Mouse (Mus musculus) naive thymus-derived CD4-positive, alpha-beta T cell, adult 2 months (primary cell): ENCODE data around the gene Ldlrad3.

Experiments used
- DNase-seq: peaks from one replicate; pipeline ENCODE4 v3.0.0-alpha.2; 2011; ENCODE audit warnings: low read depth

The Ldlrad3 gene

DNA sequence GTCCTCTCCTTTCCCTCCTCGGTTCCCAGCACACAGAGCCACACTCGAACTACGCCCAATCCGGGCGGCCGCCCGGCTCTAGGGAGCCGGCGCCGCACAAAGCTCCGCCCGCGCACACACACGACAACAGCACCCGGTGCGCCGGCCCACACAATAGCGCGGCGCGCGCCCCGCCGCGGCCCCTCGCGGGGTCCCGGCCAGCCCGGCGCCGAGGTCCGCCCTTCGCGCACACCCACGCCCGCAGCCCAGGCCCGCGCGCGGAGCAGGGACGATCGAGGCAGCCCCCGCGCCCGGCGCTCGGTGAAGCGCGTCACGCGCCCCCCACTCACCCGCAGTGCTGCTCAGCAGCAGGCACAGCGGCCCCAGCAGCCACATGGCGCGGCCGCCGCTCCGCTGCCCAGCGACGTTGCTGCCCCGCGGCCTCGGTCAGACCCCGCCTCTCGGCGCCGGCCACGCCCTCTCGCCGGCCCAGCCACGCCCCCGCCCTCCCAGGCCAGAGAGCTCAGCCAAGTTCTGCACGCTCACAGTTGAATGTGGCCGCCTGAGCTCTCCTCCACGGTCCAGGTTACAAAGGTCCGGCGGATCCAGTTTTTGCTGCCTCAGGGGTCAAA, at the start of gene Ldlrad3:
Gene Ldlrad3 (minus strand): TSS at position 435 of the 611 bp plus-strand sequence.
- DNase-seq, result peak; percentile 71

- no peak for DNase-seq
These were observed 45.3 kb upstream of the Ldlrad3 start for GRCm38 (mm10) chr2:102231470-102231869.

DNA sequence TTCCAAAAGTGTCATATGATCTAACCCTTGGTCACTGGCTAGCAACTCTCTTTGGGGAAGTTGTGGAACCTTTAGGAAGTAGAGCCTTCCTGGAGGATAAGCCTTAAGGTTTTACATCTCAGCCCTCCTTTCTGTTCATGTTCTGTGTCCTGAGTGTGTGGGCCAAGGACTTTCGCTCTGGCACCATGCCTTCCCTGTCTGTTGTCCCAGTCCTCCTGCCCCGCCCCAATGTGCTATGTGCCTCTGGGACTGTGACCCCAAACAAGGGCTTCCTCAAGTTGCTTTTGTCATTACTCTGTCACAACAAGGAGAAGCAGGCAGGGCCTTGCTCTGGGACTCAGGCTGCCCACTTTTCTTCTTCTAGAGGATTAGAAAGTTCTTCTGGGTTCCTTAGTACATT, 42.9 kb upstream of the Ldlrad3 start:
- no peak for DNase-seq

DNA sequence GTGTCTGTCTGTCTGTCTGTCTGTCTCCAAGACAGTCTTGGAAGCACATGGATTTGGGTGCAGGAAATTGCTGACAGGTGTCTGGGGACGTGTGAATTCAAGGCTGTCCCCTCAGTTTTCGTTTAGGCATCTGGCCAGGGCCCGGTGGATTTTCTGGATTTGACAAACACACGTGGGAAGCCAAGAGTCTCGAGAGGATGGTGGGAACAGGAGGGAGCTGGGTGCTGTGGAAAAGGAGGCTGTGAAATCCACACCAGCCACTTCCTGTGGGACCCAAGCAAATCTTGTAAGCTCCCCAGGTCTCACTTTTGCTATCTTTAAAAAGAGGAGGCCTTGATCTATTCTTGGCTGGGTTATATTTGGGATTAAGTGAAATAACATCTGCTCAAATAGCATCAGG, 42.1 kb upstream of the Ldlrad3 start:
- DNase-seq, result no peak

GRCm38 (mm10) chr2:102227839-102228238, 41.7 kb upstream of the Ldlrad3 start:
- DNase-seq, result no peak

DNA sequence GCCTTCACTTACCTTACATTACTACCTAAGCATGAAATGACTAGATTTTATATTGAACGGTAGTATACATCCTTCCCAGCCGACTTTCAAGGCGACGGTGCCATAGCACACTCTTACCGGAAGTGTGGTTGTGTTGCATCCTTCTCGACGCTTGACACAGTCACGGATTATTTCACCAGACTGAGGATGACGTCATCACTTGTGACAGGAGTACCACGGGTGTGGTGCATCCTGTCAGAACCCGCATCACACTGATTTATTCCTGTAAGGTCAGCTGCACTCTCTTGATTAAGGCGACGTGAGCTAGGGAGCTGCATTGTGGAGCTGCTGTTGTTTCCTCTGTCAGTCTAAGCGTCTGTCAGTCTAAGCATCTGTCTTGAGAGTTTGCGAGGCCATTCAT, 40.1 kb upstream of the Ldlrad3 start:
- no peak for DNase-seq

GRCm38 (mm10) chr2:102223355-102224128, 37.4 kb upstream of the Ldlrad3 start:
- no peak for DNase-seq

DNA sequence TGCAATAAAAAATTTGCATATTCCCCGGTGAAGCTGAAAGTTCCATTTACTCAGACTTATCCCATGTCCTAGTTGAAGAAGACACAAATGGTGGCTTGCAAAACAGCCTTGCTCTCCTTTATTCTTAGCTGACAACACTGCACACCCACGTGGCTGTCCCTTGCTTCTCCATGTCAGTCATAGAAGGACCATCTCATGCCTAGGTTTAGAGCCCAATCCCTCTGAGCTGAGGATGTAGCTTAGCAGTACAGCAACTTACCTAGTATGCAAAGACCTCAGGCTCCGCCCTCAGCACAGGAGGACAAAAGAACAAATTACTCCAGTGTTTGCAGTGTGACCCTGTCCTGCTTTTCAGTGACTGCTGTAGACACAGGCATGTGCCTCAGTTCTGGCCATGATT, 36.6 kb upstream of the Ldlrad3 start:
- no peak for DNase-seq

- no peak for DNase-seq
These were observed 30.6 kb upstream of the Ldlrad3 start for GRCm38 (mm10) chr2:102216817-102217216.

DNA sequence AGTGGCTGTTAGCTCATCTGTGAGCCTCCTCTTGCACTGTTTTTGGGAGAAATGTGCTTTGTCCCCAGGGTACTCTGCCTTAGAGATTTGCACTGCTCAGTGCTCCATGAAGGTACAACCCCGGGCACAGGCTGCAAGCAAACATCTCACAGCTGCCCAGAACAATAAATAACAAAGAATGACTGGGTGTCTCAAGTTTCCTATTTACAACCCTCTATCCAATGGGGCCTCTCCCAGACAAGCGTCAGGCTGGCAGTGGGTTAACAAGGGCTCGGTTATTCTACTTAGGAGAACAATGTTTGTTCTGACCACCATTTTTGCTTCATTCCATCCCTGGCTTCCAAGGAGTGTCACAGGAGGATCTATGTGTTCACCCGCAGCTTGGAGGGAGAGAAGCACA, 25.9 kb upstream of the Ldlrad3 start:
- no peak for DNase-seq

DNA sequence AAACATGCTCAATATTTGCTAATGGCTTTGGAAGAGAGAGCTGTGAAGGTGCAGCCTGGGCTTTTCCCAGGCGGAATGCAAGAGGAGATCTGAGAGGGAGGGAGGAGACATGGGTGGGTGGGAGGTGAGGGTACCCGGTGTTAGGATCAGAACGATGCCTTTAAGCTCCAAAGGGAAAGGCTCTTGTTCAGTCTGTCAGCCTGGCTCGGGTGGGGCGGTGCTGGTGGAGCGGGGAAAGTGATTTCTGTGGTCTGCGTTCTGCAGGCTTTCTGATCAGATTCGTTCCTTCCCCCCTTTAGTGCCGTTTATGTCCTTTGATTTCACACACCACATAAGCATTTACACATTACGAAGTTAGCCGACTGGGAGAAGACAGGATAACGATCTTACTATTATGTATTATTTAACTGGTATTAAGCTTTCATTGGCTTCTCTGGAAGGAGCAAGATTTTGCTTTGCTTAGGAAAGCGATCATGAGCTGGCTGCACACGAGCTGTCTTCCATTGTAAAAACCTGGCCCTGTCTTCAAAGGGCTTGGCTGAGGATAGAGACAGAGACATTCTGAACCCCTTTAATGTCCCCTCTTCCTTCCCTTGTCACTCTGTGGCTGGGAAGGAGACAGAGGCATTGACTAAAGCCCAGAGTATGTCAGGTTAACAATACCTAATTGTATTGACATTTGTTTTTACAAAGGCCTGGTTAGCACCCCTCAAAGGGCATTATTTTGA, 19.7 kb upstream of the Ldlrad3 start:
- no peak for DNase-seq

DNA sequence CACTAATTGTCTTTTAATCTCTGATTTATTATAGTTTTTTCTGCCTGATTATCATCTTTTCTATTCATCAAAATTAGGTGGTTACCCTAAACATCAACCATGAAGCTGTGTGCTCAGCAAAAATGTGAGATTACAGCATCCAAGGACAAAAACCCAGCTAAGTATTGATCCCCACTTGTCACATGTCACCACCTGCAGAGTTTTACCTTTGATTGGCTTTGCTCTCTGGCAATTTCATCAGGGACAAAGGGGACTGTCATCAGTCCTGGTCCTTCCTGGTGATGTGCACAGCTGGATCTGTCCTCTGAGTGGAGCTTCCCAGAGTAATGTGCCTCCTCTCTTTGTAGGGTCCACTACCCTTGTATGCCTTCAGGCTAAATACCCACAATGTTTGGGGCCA, 17.3 kb upstream of the Ldlrad3 start:
- DNase-seq, result no peak

- DNase-seq, result no peak
These were observed 16.1 kb upstream of the Ldlrad3 start for GRCm38 (mm10) chr2:102202211-102202770.

- DNase-seq, result no peak
These were observed 15.2 kb upstream of the Ldlrad3 start for GRCm38 (mm10) chr2:102201198-102201948.

DNA sequence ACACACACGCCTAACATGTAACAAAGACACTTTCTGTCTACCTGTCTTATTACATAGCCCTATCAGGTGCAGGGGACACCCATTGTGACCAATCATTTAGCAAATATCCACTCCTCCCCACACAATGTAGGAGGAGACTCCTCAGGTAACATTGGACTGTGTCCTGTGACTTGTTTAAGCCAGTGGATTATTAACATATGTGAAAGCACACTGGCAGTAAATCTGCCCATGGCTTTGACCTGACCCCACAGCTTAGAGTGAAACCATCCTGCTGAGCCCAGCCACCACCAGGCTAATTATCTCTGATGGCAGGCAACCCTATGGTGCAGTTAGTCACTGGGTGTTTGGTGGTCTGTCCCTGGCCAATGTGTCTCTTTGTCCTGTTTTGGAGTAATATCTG, 11.1 kb upstream of the Ldlrad3 start:
- no peak for DNase-seq

GRCm38 (mm10) chr2:102196709-102197108, 10.5 kb upstream of the Ldlrad3 start:
- no peak for DNase-seq

GRCm38 (mm10) chr2:102195494-102195893, 9.3 kb upstream of the Ldlrad3 start:
- DNase-seq, result no peak

DNA sequence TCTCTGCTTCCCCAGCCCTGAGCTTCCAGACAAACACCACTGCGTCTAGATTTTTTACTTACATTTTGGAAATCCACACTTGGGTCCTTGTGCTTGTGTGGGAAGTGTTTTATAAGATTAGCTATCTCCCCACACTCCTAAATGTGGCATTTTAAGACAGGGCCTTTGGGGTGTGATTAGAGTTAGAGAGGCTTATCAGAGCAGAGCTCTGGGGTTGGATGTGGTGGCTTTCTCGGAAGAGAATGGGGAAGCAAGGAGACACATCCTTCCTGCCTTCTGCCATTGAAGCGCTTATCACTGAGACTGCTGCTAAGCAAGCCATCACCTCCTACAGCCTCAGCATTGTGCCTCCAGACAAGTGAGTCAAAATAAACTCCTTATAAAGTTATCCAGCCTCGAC, 8.1 kb upstream of the Ldlrad3 start:
- DNase-seq, result no peak

- no peak for DNase-seq
These were observed 7.0 kb upstream of the Ldlrad3 start for GRCm38 (mm10) chr2:102192943-102193820.

GRCm38 (mm10) chr2:102191736-102192135, 5.6 kb upstream of the Ldlrad3 start:
- no peak for DNase-seq

GRCm38 (mm10) chr2:102190956-102191355, 4.8 kb upstream of the Ldlrad3 start:
- DNase-seq, result no peak
